Mouse (Mus musculus) ES-E14 (cell line): ENCODE results near the gene Stat5b. TPM values are rescaled to one million over a fixed set of nuclear protein-coding genes. Genes with fewer than 3 reads are reported as not detected.

Experiments used
- DNase-seq: peaks from one replicate; pipeline ENCODE4 v3.0.0-alpha.2; 2013; ENCODE audit warnings: low read depth, low spot score
- H3K27ac ChIP-seq: 2 replicates; pipeline ENCODE4 v1.5.1; 2012; ENCODE audit warnings: low read depth, mild to moderate bottlenecking, low read length, moderate library complexity, mixed read lengths; ENCODE audit not compliant: poor library complexity, insufficient read depth, severe bottlenecking
- H3K36me3 ChIP-seq: 2 replicates; pipeline ENCODE4 v1.6.1; 2012; ENCODE audit warnings: mild to moderate bottlenecking, low read length, moderate library complexity, mixed read lengths; ENCODE audit not compliant: control insufficient read depth, poor library complexity, insufficient read depth, severe bottlenecking
- H3K4me1 ChIP-seq, 2 experiments: fragments of 150-350 bp in 1 of 2; sonication (generic) in 1 of 2; 2 replicates each; pipeline ENCODE4 v1.6.1; 2012; ENCODE audit warnings: low read length in 2 of 2, mild to moderate bottlenecking in 1 of 2, mixed read lengths in 1 of 2; ENCODE audit not compliant: control insufficient read depth in 2 of 2, insufficient read depth in 2 of 2, poor library complexity in 1 of 2
- H3K4me3 ChIP-seq, 2 experiments: fragments of 150-350 bp in 1 of 2; sonication (generic) in 1 of 2; 2 replicates each; pipeline ENCODE4 v1.5.1; 2012; ENCODE audit warnings: low read length in 2 of 2, low read depth in 1 of 2, mild to moderate bottlenecking in 1 of 2, mixed read lengths in 1 of 2; ENCODE audit not compliant: insufficient read depth in 1 of 2, poor library complexity in 1 of 2, severe bottlenecking in 1 of 2
- H3K9ac ChIP-seq: 2 replicates; pipeline ENCODE4 v1.6.1; 2012; ENCODE audit warnings: low read depth, mild to moderate bottlenecking, low read length, mixed read lengths; ENCODE audit not compliant: poor library complexity, insufficient read depth, severe bottlenecking
- H3K9me3 ChIP-seq: fragments of 150-350 bp; sonication (generic); 2 replicates; pipeline ENCODE4 v1.6.1; 2012; ENCODE audit warnings: low read depth, mild to moderate bottlenecking, low read length; ENCODE audit not compliant: control insufficient read depth, insufficient read depth
- CHD2 ChIP-seq: IDR thresholded peaks from 2 replicates; pipeline ENCODE4 v1.6.1; 2014; ENCODE audit warnings: mild to moderate bottlenecking, low read depth, low read length, inconsistent platforms
- HCFC1 ChIP-seq: IDR thresholded peaks from 2 replicates; pipeline ENCODE4 v1.6.1; 2012; ENCODE audit warnings: low read length, inconsistent platforms, borderline replicate concordance; ENCODE audit not compliant: insufficient read depth
- MAFK ChIP-seq: IDR thresholded peaks from 2 replicates; pipeline ENCODE4 v1.6.1; 2014; ENCODE audit warnings: mild to moderate bottlenecking, low read depth, low read length, inconsistent platforms; ENCODE audit not compliant: insufficient read depth
- ZC3H11A ChIP-seq: IDR thresholded peaks from 2 replicates; pipeline ENCODE4 v1.6.1; 2012; ENCODE audit warnings: low read depth, mild to moderate bottlenecking, inconsistent platforms, low read length, borderline replicate concordance
- ZNF384 ChIP-seq: IDR thresholded peaks from 2 replicates; pipeline ENCODE4 v1.6.1; 2012; ENCODE audit warnings: low read depth, low read length, inconsistent platforms
- in situ Hi-C, 2 experiments: fragments of 600-800 bp; cut with MboI; formaldehyde crosslinking; loops; one replicate each; pipeline ENCODE4 v1.15.1; 2025; ENCODE audit warnings: low sequenced_read_pairs in 2 of 2, inconsistent platforms in 1 of 2; ENCODE audit not compliant: unreplicated experiment in 2 of 2
- total RNA-seq: library from RNA; depleted of rRNA; stranded (reverse); fragments of 300-350 nt; gene quantifications from 2 replicates; pipeline ENCODE4 v1.2.3, GENCODE M21; 2012

Gene Stat5b
- total RNA-seq, 1 experiment: 3.4 TPM

- H3K4me3 ChIP-seq: no peak overlapping the region
- no peak overlapping the region for H3K9ac ChIP-seq
- in situ Hi-C loops: loop anchor here in 1 of 2 experiments (10.0 kb wide), 1 partner anchor 121 kb away; no protein-coding TSS in a partner anchor
- DNase-seq: no peak
- no peaks in the 10 kb centered on the region for H3K9me3 ChIP-seq
- H3K36me3 ChIP-seq: no peaks in the 10 kb centered on the region
- no peaks in the 10 kb centered on the region; a peak in 1 of 4 replicates for H3K4me1 ChIP-seq
- no peak for TF ChIP-seq ZNF384
- TF ChIP-seq HCFC1: no peak
- no peak for TF ChIP-seq CHD2
- no peak overlapping the region for H3K27ac ChIP-seq
Observed at GRCm38 (mm10) chr11:100833466-100833865, 17.1 kb downstream of the Stat5b start.

GRCm38 (mm10) chr11:100831396-100831795 is 19.1 kb downstream of the Stat5b start:
- no peaks in the 10 kb centered on the region; a peak in 1 of 4 replicates for H3K4me1 ChIP-seq
- in situ Hi-C loops: loop anchor here in 1 of 2 experiments (10.0 kb wide), 1 partner anchor 123 kb away; no protein-coding TSS in a partner anchor

GRCm38 (mm10) chr11:100829691-100830090 is 20.8 kb downstream of the Stat5b start:
- Histone ChIP-seq H3K27ac (no peak overlapping the region), H3K4me1 (no peaks in the 10 kb centered on the region; a peak in 1 of 4 replicates), H3K4me3 (no peak overlapping the region), H3K36me3 (no peaks in the 10 kb centered on the region), H3K9ac (no peak overlapping the region), H3K9me3 (no peaks in the 10 kb centered on the region)
- TF ChIP-seq MAFK: no peak
- in situ Hi-C loops: loop anchor here in 1 of 2 experiments (10.0 kb wide), 1 partner anchor 125 kb away; no protein-coding TSS in a partner anchor
- DNase-seq: no peak

More at GRCm38 (mm10) chr11:100831396-100831795, 19.1 kb downstream of the Stat5b start:
- Histone ChIP-seq H3K9me3 (no peaks in the 10 kb centered on the region), H3K4me3 (no peak overlapping the region), H3K36me3 (no peaks in the 10 kb centered on the region), H3K9ac (no peak overlapping the region), H3K27ac (no peak overlapping the region)
- no peak for DNase-seq
- TF ChIP-seq HCFC1 (no peak), ZNF384 (no peak), ZC3H11A (no peak), CHD2 (no peak), MAFK (no peak)

- Histone ChIP-seq H3K36me3 (no peaks in the 10 kb centered on the region), H3K9ac (no peak overlapping the region), H3K4me1 (no peaks in the 10 kb centered on the region; a peak in 1 of 4 replicates), H3K9me3 (no peaks in the 10 kb centered on the region), H3K27ac (no peak overlapping the region), H3K4me3 (no peak overlapping the region)
- no peak for DNase-seq
- in situ Hi-C loops: no loop called here
- TF ChIP-seq HCFC1 (no peak), MAFK (no peak), CHD2 (no peak), ZC3H11A (no peak), ZNF384 (no peak)
Observed at GRCm38 (mm10) chr11:100828676-100829151, 21.8 kb downstream of the Stat5b start.

GRCm38 (mm10) chr11:100826161-100826866 is 24.2 kb downstream of the Stat5b start:
- Histone ChIP-seq H3K9me3 (no peaks in the 10 kb centered on the region), H3K9ac (no peak overlapping the region), H3K27ac (no peak overlapping the region), H3K4me3 (no peak overlapping the region), H3K36me3 (no peaks in the 10 kb centered on the region), H3K4me1 (no peaks in the 10 kb centered on the region)
- in situ Hi-C loops: no loop called here
- TF ChIP-seq HCFC1 (no peak), ZNF384 (no peak), CHD2 (no peak), ZC3H11A (no peak)
- no peak for DNase-seq
